Mouse (Mus musculus): Measurements from ENCODE around the gene Polr2e. TPM values are rescaled to one million over a fixed set of nuclear protein-coding genes. Genes with fewer than 3 reads are reported as not detected.
A peak's percentile ranks its signal among the peaks of the same experiment; 100 is the strongest.
"Not testable (repeated sequence)": the region's sequence is repeated elsewhere in the genome, so short reads cannot be mapped to it uniquely, and the experiment has no call there.

Polr2e gene
- total RNA-seq, 2 experiments from 2014 or later = 77.8 to 79.1 TPM

GRCm38 (mm10) chr10:80044087-80044486 lies 4.5 kb upstream of the Polr2e start:
- Histone ChIP-seq H3K27ac (peak overlapping the region; percentile 75), H3K4me3 (no peak overlapping the region)
- no peak for TF ChIP-seq CTCF (conservative IDR thresholded peaks at IDR 0.05)
- no peak for DNase-seq (ENCODE audit: low spot score in 2 of 2)

DNA sequence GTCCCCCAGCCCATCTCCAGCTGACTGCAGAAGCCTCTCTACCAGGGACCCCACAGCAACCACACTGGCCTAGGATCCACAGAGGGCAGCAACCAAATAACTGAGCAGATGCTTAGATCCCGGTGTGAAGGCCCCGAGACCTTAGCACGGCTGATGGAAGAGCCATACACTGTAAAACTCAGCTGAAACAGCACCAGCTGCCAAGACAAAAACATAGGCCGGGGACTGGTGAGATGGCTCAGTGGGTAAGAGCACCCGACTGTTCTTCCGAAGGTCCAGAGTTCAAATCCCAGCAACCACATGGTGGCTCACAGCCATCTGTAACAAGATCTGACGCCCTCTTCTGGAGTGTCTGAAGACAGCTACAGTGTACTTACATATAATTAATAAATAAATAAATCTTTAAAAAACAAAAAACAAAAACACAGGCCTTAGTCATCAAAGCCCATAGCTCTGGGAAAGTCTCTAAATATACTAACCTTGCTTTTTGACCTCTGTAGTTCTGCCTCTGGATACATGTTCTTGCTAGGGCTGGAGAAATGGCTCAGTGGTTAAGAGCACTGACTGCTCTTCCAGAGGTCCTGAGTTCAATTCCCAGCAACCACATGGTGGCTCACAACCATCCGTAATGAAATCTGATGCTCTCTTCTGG lies 1.9 kb upstream of the Polr2e start:
- DNase-seq (ENCODE audit: low spot score in 2 of 2); H3K27ac ChIP-seq; H3K4me3 ChIP-seq: not testable (repeated sequence)

- no peak overlapping the region for H3K4me3 ChIP-seq
- DNase-seq (ENCODE audit: low spot score in 2 of 2) = no peak
- no peak for TF ChIP-seq CTCF (conservative IDR thresholded peaks at IDR 0.05)
- no peak overlapping the region for H3K27ac ChIP-seq
Measured at GRCm38 (mm10) chr10:80036832-80037231, 2.8 kb downstream of the Polr2e start.

DNA sequence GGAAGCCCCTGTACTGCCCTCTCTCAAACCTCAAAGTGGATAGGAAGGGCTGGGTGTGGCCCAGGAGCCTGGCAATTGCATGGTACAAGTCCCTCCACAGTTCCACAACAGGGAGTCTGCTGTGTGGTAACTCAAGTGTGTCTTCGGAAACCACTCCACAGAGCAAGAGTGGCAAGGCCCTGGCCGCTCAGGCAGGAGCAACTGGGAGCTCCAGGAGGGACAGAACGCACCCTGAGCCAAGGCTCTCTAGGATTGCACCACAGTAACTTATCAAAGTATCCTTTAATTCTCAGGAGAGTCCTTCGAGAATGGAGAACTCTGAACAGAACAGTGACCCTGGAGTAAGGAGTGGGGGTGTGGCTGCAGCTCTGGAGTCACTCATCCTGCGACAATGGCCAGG lies 3.9 kb downstream of the Polr2e start:
- H3K4me3 ChIP-seq = no peak overlapping the region
- no peak for TF ChIP-seq CTCF (conservative IDR thresholded peaks at IDR 0.05)
- no peak for DNase-seq (ENCODE audit: low spot score in 2 of 2)
- H3K27ac ChIP-seq = peak overlapping the region; percentile 64; the same call in 1 of the 2 replicates

DNA sequence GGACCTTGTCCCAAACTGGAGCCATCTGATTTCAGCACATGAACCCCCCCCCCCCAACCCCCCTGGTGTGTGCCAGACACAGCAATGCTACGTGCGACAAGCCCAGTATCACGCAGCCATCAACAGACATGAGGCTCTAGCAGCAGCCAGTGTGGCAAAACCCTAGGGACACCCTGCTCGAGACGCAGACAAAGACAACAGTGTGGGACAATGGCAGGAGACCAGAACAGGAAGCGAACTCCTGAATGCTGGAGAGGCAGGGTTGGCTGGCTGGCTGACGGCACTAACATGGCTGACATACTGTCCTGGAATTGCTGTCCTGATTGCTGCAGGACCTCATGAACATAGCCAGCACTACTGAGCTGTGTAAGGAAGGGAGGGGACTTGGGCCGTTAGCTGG lies 4.4 kb downstream of the Polr2e start:
- DNase-seq (ENCODE audit: low spot score in 2 of 2) = no peak
- Histone ChIP-seq H3K4me3 (no peak overlapping the region), H3K27ac (peak overlapping the region; percentile 64; the same call in 1 of the 2 replicates)
- no peak for TF ChIP-seq CTCF (conservative IDR thresholded peaks at IDR 0.05)

DNA sequence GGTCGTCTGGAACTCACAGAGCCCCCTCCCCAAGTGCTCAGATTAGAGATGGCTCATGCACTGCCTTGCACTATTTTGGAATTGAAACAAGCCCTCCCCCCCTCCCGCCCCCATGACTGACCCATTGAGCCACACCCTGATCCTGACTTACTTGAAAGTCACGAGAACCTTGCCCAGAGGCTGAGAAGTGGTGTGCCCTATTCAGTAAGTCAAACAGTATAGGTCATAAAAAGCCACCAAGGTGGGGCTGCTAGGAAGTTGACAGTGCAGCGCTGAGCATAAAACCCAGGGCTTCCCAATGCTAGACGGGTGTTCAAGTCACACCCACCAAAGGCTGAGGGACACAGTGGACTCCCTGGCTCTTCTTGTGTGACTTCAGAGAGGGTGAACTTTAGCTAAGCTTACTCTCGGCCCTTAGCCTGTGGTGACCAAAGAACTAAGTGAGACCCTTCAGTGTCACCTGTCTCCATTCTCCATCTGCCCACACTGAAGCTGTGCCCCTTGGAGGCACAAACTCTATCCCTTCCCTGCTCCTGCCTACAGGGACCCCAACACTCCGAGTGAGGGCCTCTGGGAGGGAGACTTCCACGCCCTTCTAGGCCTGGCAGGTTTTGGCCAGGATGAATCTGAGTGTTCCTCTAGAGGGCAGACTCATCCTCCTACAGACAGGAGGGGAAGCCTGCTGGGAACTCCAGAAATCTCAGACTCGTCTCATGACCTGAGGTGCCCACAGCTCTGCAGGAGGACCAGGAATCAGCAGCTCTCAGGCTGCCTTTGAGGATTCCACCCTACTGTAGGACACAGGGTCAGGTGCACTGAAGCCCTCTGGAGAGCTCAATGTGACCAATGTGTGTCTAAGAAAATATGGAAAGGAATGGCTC lies 5.8 kb downstream of the Polr2e start:
- peak; percentile 74 for TF ChIP-seq CTCF (conservative IDR thresholded peaks at IDR 0.05)
- H3K4me3 ChIP-seq = no peak overlapping the region
- no peak for DNase-seq (ENCODE audit: low spot score in 2 of 2)
- H3K27ac ChIP-seq = peak overlapping the region; percentile 63

DNA sequence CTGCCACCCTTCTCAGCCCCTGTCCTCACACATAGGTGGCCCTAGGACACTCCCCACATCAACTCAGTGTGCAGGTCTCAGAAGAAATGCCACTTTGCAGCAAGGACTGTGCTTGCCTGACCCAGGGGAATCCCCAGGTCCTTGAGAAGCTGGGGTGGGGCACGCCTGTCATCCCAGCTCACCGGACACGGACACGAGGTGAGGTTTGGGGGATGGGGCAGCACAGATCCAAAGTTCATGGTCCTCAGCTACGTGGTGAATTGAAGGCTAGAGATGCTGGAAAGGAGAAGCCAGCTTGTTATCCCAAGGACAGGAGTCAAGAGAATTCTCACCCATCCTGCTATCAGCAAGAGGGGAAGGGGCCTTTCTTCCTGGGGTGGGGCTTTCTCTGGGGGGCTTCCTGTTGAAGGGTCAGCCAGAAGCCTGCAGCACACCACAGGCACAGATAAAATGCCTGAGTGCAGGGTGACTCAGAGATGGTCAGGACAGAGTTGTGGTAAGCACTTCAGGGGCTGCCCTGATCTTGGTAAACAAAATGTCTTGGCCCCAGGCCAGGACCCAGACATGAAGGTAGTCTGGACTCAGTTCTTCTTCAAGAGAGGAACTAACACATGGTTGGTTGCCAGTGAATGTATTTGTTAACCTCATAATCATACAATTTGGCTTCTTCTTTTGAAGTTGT lies 6.7 kb downstream of the Polr2e start:
- H3K4me3 ChIP-seq = no peak overlapping the region
- peak overlapping the region; percentile 63 for H3K27ac ChIP-seq
- TF ChIP-seq CTCF (conservative IDR thresholded peaks at IDR 0.05) = no peak
- DNase-seq (ENCODE audit: low spot score in 2 of 2) = no peak

DNA sequence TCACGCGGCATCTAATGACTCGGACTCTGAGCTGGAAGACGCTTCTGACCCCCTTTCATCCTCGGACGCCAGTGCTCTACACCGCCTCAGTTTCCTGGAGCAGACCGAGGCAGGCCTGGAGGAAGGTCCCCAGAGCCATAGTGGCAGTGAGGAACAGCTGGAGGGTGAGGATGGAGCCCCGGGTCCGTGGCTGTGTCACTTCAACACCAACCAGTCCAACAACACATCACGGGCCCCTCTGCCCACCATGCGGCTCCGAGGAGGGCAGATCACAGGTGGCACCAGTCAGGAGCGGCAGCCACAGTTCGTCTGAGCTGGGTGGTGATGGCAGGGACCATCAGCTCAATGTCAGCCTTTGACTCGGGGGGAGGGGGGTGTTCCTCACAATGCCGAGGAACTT lies 8.9 kb downstream of the Polr2e start:
- TF ChIP-seq CTCF (conservative IDR thresholded peaks at IDR 0.05) = no peak
- DNase-seq (ENCODE audit: low spot score in 2 of 2) = no peak
- no peak overlapping the region for H3K4me3 ChIP-seq
- no peak overlapping the region for H3K27ac ChIP-seq

GRCm38 (mm10) chr10:80030191-80030590 lies 9.4 kb downstream of the Polr2e start:
- DNase-seq (ENCODE audit: low spot score in 2 of 2) = no peak
- Histone ChIP-seq H3K27ac (no peak overlapping the region), H3K4me3 (no peak overlapping the region)
- TF ChIP-seq CTCF (conservative IDR thresholded peaks at IDR 0.05) = no peak

DNA sequence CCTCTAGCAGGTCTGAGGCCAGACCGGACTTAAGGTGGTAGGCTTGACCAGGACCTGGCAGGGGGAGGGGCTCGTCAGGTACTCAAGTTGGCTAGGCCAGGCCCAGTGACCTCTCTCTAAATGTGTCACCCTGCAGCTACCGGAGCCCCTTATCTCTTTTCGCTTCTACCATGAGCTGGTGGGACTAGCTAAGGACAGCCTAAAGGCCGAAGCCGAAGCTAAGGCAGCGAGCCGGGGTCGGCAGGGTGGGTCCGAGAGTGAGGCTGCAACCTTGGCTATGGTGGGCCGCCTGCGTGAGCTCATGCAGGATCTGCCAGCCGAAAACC lies 11.1 kb downstream of the Polr2e start:
- H3K4me3 ChIP-seq = no peak overlapping the region
- no peak overlapping the region for H3K27ac ChIP-seq
- TF ChIP-seq CTCF (conservative IDR thresholded peaks at IDR 0.05) = no peak
- DNase-seq (ENCODE audit: low spot score in 2 of 2) = no peak

GRCm38 (mm10) chr10:80027681-80028520 lies 11.7 kb downstream of the Polr2e start:
- TF ChIP-seq CTCF (conservative IDR thresholded peaks at IDR 0.05) = no peak
- H3K27ac ChIP-seq = no peak overlapping the region

GRCm38 (mm10) chr10:80025889-80026288 lies 13.7 kb downstream of the Polr2e start:
- TF ChIP-seq CTCF (conservative IDR thresholded peaks at IDR 0.05) = no peak
- no peak for DNase-seq (ENCODE audit: low spot score in 2 of 2)
- Histone ChIP-seq H3K27ac (no peak overlapping the region), H3K4me3 (no peak overlapping the region)

More at GRCm38 (mm10) chr10:80027681-80028520, 11.7 kb downstream of the Polr2e start:
- no peak for DNase-seq (ENCODE audit: low spot score in 2 of 2)
- no peak overlapping the region for H3K4me3 ChIP-seq
